Mouse (Mus musculus) heart, embryonic 12.5 days (tissue): ENCODE results near the gene Sec23a. TPM values are rescaled to one million over a fixed set of nuclear protein-coding genes. Genes with fewer than 3 reads are reported as not detected.
A peak's percentile ranks its signal among the peaks of the same experiment; 100 is the strongest.
"Not testable (repeated sequence)": the region's sequence is repeated elsewhere in the genome, so short reads cannot be mapped to it uniquely, and the experiment has no call there.

Experiments used
- ATAC-seq: fragments of 200-750 bp; cut with Nextera tagmentation; 2 replicates; pipeline ENCODE4 v1.8.0; 2017; ENCODE audit warnings: moderate TSS enrichment, moderate library complexity; ENCODE audit not compliant: insufficient number of reproducible peaks, low FRiP score
- H3K27ac ChIP-seq: fragments of 300-500 bp; sonication (generic); 2 replicates; pipeline ENCODE4 v1.5.1; 2016; ENCODE audit warnings: mild to moderate bottlenecking, moderate library complexity; ENCODE audit not compliant: poor library complexity, severe bottlenecking
- H3K27me3 ChIP-seq: fragments of 300-500 bp; sonication (generic); replicated peaks from 2 replicates; pipeline ENCODE4 v1.6.1; 2016; ENCODE audit warnings: mild to moderate bottlenecking, moderate library complexity
- H3K36me3 ChIP-seq: fragments of 300-500 bp; sonication (generic); 2 replicates; pipeline ENCODE4 v1.6.1; 2016; ENCODE audit warnings: mild to moderate bottlenecking, moderate library complexity
- H3K4me1 ChIP-seq: fragments of 300-500 bp; sonication (generic); replicated peaks from 2 replicates; pipeline ENCODE4 v1.6.1; 2016; ENCODE audit warnings: mild to moderate bottlenecking
- H3K4me2 ChIP-seq: fragments of 300-500 bp; sonication (generic); 2 replicates; pipeline ENCODE4 v1.6.1; 2016; ENCODE audit warnings: mild to moderate bottlenecking, moderate library complexity
- H3K4me3 ChIP-seq: fragments of 300-500 bp; sonication (generic); 2 replicates; pipeline ENCODE4 v1.5.1; 2016; ENCODE audit warnings: mild to moderate bottlenecking
- H3K9ac ChIP-seq: fragments of 300-500 bp; sonication (generic); 2 replicates; pipeline ENCODE4 v1.6.1; 2016; ENCODE audit warnings: mild to moderate bottlenecking, moderate library complexity
- H3K9me3 ChIP-seq: fragments of 300-500 bp; sonication (generic); replicated peaks from 2 replicates; pipeline ENCODE4 v1.6.1; 2016; ENCODE audit warnings: mild to moderate bottlenecking, moderate library complexity
- WGBS: fragments of 180-500 bp; shearing (Covaris S2); methylation state at CpG from one replicate; pipeline ENCODE4 v1.1.7; 2016; 5-methylcytosine and 5-hydroxymethylcytosine counted together
- polyA plus RNA-seq: library from polyadenylated mRNA; unstranded; fragments of >200 nt; fragmentation: Nextera tagmentation; extraction: Ambion mirVana; gene quantifications from 2 replicates; pipeline ENCODE4 v1.2.1, GENCODE M21; 2016

Sec23a gene
- polyA plus RNA-seq = 93.0 and 97.1 TPM in 2 replicates

DNA sequence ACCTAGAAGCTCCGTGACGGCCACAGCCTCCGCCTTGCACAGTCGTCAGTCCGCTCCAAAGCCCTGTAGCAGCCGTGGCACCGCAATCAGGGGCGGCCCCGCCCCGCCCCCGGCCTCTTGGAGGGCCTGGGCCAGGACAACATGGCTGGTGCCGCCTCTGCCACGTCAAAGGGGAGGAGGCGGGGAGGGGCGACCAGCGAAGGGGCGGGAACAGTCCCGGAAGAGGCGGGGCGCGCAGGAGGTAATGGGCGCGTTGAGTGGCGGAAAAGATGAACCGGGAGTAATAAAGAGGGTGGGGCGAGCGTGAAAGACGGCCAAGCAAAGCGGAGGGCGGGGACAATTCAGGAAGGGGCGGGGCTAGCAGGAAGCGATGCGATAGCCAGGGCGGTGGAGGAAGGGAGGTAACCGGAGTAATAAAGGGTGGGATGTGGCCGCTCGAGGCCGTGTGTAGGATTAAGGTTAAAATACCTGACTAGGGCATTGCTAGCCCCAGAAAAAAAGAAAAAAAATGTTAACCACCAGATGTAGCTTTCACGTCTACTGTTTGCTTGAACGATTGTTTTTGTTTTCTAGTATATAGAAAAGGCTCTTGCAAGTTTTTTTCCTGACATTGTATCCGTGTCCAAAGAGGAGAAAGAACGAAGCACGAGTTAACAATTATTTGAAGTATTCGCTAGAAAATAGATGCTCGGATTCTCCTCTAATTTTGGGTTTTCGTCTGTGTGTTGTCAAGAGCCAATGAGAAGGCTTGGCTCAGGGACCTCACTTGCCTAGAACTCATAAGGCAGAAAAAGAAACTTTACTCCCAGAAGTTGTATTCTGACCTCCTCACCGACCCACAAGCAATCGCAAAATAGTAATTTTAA, at the start of gene Sec23a:
Gene Sec23a (minus strand): TSS at position 174 of the 866 bp plus-strand sequence.
- Histone ChIP-seq H3K4me1 (peaks cover 22% of the 10 kb centered on the region), H3K27me3 (no peaks in the 10 kb centered on the region), H3K4me2 (peak within 1 kb of the TSS; percentile 73), H3K27ac (peak within 1 kb of the TSS; percentile 94), H3K9me3 (no peaks in the 10 kb centered on the region), H3K36me3 (peaks cover 19% of the 10 kb centered on the region), H3K9ac (peak within 1 kb of the TSS; percentile 92), H3K4me3 (peak within 1 kb of the TSS; percentile 86)
- WGBS = under 1% methylated on average over 48 of the region's 48 CpGs
- ATAC-seq = peak; percentile 97

DNA sequence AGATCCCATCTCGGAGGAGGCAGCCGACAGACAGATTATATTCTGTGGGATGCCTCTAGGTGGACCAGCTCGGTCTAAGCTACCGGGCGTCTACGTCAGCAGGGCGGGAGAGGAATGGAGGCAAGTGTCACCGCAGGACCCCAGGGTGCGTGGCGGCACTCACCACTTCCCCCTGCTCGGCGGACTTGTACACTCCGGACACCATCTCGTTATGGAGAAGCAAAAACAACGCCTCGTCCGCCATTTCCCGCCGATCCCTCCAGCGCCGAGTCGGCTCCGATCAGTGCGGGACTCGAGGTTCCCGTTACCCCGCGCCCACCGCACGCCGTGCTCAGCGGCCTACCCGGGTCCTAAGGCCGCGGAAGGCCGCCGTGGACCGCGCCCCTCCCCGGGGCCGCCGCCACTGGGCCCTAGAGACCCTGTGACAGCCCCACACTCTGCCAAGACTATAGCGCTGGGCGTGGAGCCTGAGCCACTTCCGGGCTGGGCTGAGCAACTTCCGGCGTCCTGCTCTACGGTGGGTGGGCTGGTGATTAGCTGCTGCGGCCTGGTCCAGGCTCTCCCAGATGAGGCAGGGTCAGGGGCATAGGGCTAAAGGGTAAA, 49.3 kb upstream of the Sec23a start, which contains the start of gene Trappc6b:
Gene Trappc6b (minus strand): TSS at position 480 of the 603 bp plus-strand sequence.
- under 1% methylated on average over 49 of the region's 49 CpGs for WGBS
- peaks cover 13% of the 10 kb centered on the region for H3K4me1 ChIP-seq
- H3K27ac ChIP-seq = peak within 1 kb of the TSS; percentile 92
- peaks cover 28% of the 10 kb centered on the region for H3K36me3 ChIP-seq
- peak within 1 kb of the TSS; percentile 77 for H3K4me3 ChIP-seq
- peak within 1 kb of the TSS; percentile 78 for H3K4me2 ChIP-seq
- H3K9ac ChIP-seq = peak within 1 kb of the TSS; percentile 84
- H3K9me3 ChIP-seq = no peaks in the 10 kb centered on the region; the same call in 1 of the 2 replicates
- peak; percentile 95 for ATAC-seq
- no peaks in the 10 kb centered on the region for H3K27me3 ChIP-seq

DNA sequence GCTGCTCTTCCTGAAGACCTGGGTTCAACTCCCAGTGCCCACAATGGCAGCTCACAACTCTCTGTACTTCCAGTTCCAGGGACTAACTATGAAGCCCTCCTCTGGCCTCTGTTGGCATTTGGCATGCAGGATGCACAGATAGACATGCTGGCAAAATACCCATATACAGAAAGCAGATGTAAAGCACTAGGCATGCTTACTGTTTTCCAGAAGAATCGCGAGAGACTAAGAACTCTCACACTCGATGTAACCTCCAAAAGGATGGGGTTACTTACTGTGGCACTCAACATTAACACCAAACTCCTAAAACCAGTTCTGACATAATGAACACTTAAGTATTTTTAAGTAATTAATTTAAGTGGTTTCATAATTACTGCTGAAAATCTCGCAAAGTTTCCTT, 48.5 kb upstream of the Sec23a start:
- Histone ChIP-seq H3K4me1 (peaks cover 13% of the 10 kb centered on the region), H3K27ac (peak overlapping the region; percentile 92), H3K4me2 (peak overlapping the region; percentile 78), H3K9me3 (no peaks in the 10 kb centered on the region; the same call in 1 of the 2 replicates), H3K27me3 (no peaks in the 10 kb centered on the region), H3K36me3 (peaks cover 35% of the 10 kb centered on the region), H3K9ac (peak overlapping the region; percentile 84), H3K4me3 (peak overlapping the region; percentile 77)
- 58% methylated on average over 4 of the region's 4 CpGs for WGBS
- ATAC-seq = no peak

DNA sequence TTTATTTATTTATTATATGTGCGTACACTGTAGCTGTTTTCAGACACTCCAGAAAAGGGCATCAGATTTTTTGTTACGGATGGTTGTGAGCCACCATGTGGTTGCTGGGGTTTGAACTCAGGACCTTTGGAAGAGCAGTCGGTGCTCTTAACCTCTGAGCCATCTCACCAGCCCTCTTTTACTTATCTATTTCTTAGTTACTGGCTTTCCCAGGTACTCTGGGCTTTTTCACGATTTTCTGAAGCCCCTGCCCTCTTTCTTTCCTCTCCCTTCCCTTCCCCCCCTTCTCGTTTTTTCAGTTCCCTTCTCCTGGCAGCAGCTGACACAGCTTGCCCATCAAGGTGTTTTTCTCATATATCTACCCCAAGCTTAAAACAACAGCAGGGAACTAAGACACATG, 46.4 kb upstream of the Sec23a start:
- H3K9me3 ChIP-seq, H3K9ac ChIP-seq, H3K4me3 ChIP-seq, H3K27ac ChIP-seq, H3K27me3 ChIP-seq, ATAC-seq, H3K4me2 ChIP-seq: not testable (repeated sequence)
- Histone ChIP-seq H3K4me1 (peaks cover 13% of the 10 kb centered on the region), H3K36me3 (peaks cover 47% of the 10 kb centered on the region)
- 84% methylated on average over 5 of the region's 5 CpGs for WGBS

DNA sequence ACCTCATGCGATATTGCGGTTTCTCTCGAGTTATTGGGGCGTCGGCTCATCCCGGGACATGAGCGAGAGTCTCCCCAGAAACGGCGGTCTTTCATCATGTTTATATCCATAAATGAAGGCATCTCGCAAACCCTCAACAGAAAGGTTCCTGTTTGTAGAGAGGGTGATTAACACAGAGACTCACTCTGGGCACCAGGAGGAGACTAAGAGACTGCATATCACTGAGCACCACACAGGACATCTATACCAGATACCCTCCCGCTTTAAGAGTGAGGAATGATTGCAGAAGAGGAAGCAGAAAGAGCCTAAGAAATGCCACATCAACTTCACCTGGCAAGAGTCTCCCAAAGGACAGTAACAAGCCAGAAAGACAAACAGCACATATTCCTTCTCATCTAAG, 44.4 kb upstream of the Sec23a start:
- ATAC-seq = no peak
- peaks cover 13% of the 10 kb centered on the region for H3K4me1 ChIP-seq
- H3K4me2 ChIP-seq = no peak overlapping the region
- H3K27ac ChIP-seq = no peak overlapping the region
- WGBS = 97% methylated on average over 11 of the region's 11 CpGs
- no peaks in the 10 kb centered on the region for H3K27me3 ChIP-seq
- no peaks in the 10 kb centered on the region; the same call in 1 of the 2 replicates for H3K9me3 ChIP-seq
- peaks cover 54% of the 10 kb centered on the region for H3K36me3 ChIP-seq
- H3K9ac ChIP-seq = no peak overlapping the region
- H3K4me3 ChIP-seq = no peak overlapping the region

DNA sequence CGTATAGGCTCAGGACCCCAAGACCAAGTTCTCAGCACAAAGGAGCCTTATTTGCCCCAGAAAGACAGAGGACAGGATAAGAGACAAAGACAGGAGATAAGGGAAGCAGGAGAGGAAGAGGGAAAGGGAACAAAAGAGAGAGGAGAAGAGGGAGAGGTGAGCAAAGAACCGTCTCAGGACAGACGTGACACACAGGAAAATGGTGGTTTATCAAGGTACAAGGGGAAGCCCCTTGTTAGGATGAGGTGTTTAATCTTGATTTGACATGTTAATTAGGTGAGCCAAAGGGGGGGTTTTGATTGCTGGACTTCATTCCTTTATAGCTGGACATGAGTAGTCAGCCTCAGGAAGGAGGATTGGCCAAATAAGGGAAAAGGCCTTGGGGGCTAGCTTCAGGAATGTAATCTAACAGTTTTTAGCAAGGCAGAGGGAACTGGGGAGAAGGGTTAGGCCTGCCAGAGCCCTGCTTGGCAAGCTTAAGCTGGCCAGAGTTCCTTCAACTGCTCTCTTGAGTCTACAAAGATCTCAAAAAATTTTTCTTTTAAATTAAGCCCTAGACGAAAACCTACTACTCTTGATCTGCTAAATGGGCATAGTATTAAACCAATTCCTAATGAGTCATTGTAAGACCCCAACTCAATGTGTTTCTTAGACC, 43.5 kb upstream of the Sec23a start:
- 70% methylated on average over 4 of the region's 4 CpGs for WGBS
- Histone ChIP-seq H3K36me3 (peaks cover 54% of the 10 kb centered on the region), H3K4me3 (no peak overlapping the region), H3K4me2 (no peak overlapping the region), H3K9ac (no peak overlapping the region), H3K27me3 (no peaks in the 10 kb centered on the region), H3K4me1 (peaks cover 13% of the 10 kb centered on the region), H3K9me3 (no peaks in the 10 kb centered on the region; the same call in 1 of the 2 replicates), H3K27ac (no peak overlapping the region)
- ATAC-seq = no peak

DNA sequence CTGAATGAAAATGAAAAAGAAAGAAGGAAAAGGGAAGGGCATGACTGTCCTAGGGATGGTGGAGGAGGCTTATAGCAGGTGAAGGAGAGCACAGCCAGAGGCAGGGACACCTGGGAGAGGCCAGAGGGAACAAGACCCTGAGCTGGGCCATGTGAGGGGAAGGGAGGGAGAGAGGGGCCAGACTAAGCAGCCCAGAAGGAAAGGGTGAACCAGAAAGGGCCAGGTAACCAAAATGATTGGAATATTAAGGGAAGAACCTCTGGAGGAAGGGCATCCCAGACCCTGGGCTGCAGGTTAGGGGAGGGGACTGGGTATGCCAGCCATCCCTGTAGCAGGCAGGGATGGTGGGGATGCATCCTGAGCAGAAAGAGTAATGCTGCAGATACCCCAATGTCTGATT, 42.2 kb upstream of the Sec23a start:
- H3K4me2 ChIP-seq = no peak overlapping the region
- no peaks in the 10 kb centered on the region for H3K4me1 ChIP-seq
- H3K27ac ChIP-seq = no peak overlapping the region
- no peak overlapping the region for H3K4me3 ChIP-seq
- H3K9me3 ChIP-seq = no peaks in the 10 kb centered on the region; the same call in 1 of the 2 replicates
- peaks cover 53% of the 10 kb centered on the region for H3K36me3 ChIP-seq
- no peak overlapping the region for H3K9ac ChIP-seq
- H3K27me3 ChIP-seq = no peaks in the 10 kb centered on the region
- ATAC-seq = no peak

DNA sequence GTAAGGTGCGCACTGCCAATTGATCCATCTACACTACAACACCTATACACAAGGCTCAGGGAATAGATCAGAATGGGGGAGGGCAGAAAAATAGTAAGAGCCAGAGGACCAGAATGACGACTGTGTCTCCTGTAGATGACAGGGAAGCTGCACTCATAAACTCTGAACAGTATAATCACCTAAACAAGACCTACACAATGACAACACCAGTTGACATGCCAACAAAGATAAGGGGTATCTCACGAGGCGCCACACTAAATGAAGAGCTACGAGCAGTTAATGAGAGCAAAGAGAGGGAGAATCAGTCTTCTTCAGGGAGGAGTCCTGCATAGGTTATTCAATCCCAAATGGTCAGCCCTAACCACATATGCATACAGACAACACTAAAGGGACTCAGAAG, 41.3 kb upstream of the Sec23a start:
- no peak overlapping the region for H3K9ac ChIP-seq
- H3K4me3 ChIP-seq = no peak overlapping the region
- no peak overlapping the region for H3K4me2 ChIP-seq
- 72% methylated on average over 5 of the region's 5 CpGs for WGBS
- no peak for ATAC-seq
- no peaks in the 10 kb centered on the region for H3K27me3 ChIP-seq
- H3K9me3 ChIP-seq = no peaks in the 10 kb centered on the region; the same call in 1 of the 2 replicates
- H3K36me3 ChIP-seq = peaks cover 53% of the 10 kb centered on the region
- H3K4me1 ChIP-seq = no peaks in the 10 kb centered on the region
- H3K27ac ChIP-seq = no peak overlapping the region

DNA sequence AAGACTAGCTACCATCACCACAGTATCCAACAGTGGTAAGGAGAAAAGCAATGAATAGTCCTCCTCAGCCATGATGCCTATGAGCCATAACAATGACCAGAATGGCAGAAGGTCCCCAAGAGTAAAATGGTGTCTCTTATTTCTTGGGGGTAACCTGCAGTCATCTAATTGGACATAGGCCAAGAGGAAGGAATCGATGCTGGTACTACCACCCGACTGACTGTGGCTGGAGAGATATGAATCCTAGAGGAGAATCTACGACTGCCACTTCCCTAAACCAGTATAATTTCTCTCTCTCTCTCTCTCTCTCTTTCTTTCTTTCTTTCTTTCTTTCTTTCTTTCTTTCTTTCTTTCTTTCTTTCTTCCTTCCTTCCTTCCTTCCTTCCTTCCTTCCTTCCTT, 40.7 kb upstream of the Sec23a start:
- Histone ChIP-seq H3K9ac (no peak overlapping the region), H3K27ac (no peak overlapping the region), H3K27me3 (no peaks in the 10 kb centered on the region), H3K9me3 (no peaks in the 10 kb centered on the region; the same call in 1 of the 2 replicates), H3K4me3 (no peak overlapping the region), H3K4me1 (no peaks in the 10 kb centered on the region), H3K36me3 (peaks cover 51% of the 10 kb centered on the region), H3K4me2 (no peak overlapping the region)
- 71% methylated on average over 3 of the region's 3 CpGs for WGBS
- ATAC-seq = no peak

DNA sequence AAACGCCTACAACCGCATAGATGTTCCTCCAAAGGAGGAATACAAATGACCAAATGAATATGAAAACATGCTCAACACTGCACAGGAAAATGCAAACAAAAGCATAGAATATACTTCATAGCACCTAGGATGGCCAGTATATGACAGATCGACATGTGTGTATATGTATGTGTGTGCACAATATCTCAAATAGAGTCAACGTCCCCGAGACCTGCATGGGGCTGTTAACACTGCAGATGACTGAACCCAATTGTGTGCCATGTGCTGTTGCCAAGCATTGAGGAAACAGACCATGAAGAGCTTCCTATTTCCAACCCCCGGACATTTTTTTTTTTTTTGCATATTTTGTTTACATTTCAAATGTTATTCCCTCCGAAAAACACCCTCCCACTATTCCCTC, 29.0 kb upstream of the Sec23a start:
- 0 out of 2 replicates have a peak overlapping the region, but pooled peaks have one; percentile 61 for H3K4me2 ChIP-seq
- H3K4me1 ChIP-seq = peaks cover 7% of the 10 kb centered on the region; the same call in 1 of the 2 replicates
- H3K9ac ChIP-seq = no peak overlapping the region
- ATAC-seq = no peak
- no peaks in the 10 kb centered on the region for H3K27me3 ChIP-seq
- peak overlapping the region; percentile 89 for H3K27ac ChIP-seq
- no peaks in the 10 kb centered on the region for H3K9me3 ChIP-seq
- H3K4me3 ChIP-seq = no peak overlapping the region
- WGBS = 30% methylated on average over 7 of the region's 7 CpGs
- H3K36me3 ChIP-seq = peaks cover 44% of the 10 kb centered on the region
